Mouse (Mus musculus): ENCODE data around the gene Rps27l. TPM values are rescaled to one million over a fixed set of nuclear protein-coding genes. Genes with fewer than 3 reads are reported as not detected.

The Rps27l gene
- total RNA-seq (2023): 10 to 100 TPM; 56.8 to 59.9 TPM

DNA sequence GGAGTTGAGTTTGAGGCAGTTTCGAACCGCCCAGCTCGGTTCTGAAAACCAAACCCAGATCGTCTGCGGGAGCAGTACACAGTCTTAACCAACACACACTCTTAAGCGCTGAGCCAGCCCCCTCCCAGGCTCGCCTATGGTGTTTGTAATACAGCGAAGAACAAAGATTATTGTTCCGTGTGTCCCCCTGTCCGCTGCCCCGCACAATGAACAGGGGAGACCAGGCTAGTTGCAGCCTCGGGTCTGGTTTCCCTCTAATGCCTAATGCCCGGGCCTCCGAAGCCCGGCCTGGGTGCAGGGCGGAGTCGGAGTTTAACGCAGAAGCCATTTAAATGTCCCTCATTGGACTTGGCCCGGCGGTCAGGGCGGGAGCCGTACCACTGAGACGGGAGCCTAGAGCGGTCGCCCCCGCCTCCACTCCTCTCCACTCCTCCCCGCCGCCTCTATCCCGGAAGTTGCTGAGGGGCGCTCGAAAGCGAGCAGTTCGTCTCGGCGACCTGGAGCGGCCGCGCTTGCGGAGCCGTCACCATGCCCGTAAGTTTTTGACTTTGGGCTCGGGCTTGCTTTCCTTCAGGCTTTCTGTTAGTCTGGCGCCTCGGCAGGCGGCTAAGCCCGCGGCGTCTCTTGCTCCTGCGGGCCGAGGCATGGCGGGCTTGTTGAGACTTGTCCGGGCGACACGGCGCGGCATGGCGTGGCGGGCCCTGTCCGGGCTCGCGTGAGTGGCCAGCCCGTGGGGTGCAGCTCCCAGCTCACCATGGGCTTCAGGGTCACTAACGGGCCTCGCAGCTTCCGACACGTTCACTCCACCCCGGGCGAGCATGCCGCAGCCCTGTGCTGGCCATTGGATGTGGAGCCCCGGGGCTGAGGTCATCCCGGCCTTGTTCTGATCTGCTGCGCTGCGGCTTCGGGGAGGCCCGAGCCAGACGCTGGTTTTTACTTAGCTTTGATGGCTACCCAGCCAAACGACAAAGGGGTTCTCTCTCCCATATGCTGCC lies at the start of gene Rps27l:
Gene Rps27l (plus strand): TSS at position 440 of the 995 bp plus-strand sequence.

DNA sequence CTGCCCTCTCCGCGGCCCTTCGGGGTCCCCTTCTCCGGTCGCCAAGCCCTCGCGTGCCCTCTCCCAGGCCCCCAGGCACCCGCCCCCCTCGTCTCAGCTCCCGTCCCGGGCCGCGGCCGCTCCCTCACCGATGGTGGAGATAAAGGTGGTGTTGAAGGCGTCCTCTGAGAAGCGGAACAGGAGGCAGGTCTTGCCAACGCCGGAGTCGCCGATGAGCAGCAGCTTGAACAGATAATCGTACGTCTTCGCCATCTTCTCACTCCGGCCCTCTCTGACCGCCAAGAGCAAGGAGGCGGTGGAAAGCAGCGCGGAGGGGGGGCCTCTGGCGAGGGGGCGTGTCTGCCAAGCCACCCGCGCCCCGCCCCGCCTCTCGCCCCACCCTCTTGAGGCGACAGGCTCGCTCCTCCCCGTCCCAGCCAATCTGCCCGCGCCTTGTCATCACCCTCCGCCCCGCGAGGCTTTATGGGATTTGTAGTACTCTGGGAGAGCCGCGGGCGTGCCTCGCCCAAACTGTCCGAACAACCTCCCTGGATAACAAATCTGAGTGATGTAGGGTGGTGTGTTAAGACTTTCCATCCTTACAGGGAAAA lies 26.4 kb upstream of the Rps27l start, which contains the start of gene Rab8b:
Gene Rab8b (minus strand): TSS at position 306 of the 590 bp plus-strand sequence.

DNA sequence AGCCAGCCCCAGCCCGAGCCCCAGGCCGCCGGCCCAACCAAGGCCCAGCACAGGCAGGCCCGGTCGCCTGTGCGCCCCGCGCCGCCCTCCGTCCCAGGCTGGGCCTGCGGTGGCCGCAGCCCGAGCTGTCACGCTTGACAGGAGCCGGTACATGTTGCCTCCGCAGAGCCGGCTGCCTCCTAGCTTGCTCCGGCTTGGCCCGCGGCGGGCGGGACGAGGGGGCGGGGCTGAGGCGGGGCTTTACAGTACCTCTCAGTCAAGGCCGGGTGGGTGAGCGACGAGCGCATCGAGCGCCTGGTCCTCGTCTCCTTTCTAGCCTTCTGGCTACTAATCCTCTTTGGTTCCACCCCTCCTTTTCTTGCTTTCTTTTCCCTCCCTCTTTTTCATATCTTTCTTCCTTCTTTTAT lies 29.4 kb downstream of the Rps27l start, which contains the start of gene Lactb:
Gene Lactb (minus strand): TSS at position 246 of the 407 bp plus-strand sequence.

Other genes with a start within 250 kb of the Rps27l start
- gene Car12, start 232.4 kb upstream of the Rps27l start, total RNA-seq (2023): under 1 TPM; 0.24 to 0.55 TPM
- gene Aph1b, start 150.6 kb upstream of the Rps27l start, total RNA-seq (2023): 1 to 10 TPM; 1.3 to 2.2 TPM
- not detected for gene Gm10647, start 149.0 kb upstream of the Rps27l start, total RNA-seq (2023)
- 1 to 10 TPM in 1 of 2 experiments, under 1 TPM in 1; 0.49 to 1.5 TPM for gene Aph1c, start 111.4 kb upstream of the Rps27l start, total RNA-seq (2023)
- 10 to 100 TPM; 34.0 to 36.7 TPM for gene Rab8b, start 26.4 kb upstream of the Rps27l start, total RNA-seq (2023)
- 10 to 100 TPM; 33.9 to 35.6 TPM for gene Lactb, start 29.4 kb downstream of the Rps27l start, total RNA-seq (2023)
- 10 to 100 TPM; 55.6 to 64.8 TPM for gene Tpm1, start 103.3 kb downstream of the Rps27l start, total RNA-seq (2023)